Mouse (Mus musculus) cortical plate, adult 2 months (tissue): ENCODE measurements around the gene Map3k20.

Experiments used
- CTCF ChIP-seq: fragments of 200-500 bp; IDR thresholded peaks from 2 replicates; pipeline ENCODE4 v1.5.1; 2011; ENCODE audit warnings: mild to moderate bottlenecking, control low read depth, low read length; ENCODE audit not compliant: insufficient read depth; ENCODE audit errors: extremely low read depth
- POLR2A ChIP-seq: fragments of 200-500 bp; IDR thresholded peaks from 2 replicates; pipeline ENCODE4 v1.6.1; 2011; ENCODE audit warnings: mild to moderate bottlenecking, low read length, control low read depth; ENCODE audit not compliant: insufficient read depth; ENCODE audit errors: extremely low read depth

DNA sequence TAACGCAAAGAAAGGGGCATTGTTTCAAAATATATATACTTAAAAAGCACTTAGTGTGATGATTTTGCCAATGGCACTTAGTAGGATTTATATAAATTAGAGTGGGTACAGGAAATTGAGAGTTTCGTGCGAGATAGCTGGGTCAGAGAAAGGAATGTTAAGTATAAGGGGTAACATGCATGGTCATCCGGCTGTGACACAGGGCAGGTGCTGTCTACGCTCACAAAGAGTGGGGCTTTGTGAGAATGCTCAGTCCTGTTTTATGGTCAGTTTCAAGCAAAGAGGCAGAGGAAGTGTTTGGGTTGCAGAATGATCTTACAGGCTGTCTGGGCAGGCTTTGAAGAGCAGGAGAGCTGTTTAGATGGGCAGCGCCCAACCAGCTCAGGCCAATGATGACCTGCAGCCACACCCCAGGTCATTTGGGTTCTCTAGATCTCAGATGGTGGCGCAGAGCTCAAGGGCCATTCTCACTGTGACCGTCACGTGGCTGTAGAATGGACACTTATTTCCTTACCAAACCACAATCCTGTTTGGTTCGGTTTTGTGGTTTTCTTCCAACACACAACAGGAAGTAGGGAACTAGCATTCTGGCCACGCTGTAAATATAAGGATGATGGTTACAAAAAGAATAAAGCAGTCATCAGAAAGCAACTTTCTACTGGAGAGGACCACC lies 37.4 kb downstream of the Map3k20 start:
- no peak for TF ChIP-seq CTCF
- no peak for TF ChIP-seq POLR2A
